Mouse (Mus musculus) right cerebral cortex, adult 2 months (tissue): ENCODE results near the gene Plekhm1.
"Not testable (repeated sequence)": the region's sequence is repeated elsewhere in the genome, so short reads cannot be mapped to it uniquely, and the experiment has no call there.

ENCODE experiments used
- DNase-seq, 2 experiments: peaks; one replicate each; pipeline ENCODE4 v3.0.0; 2021 to 2022; ENCODE audit warnings: low spot score in 2 of 2

Gene Plekhm1

GRCm38 (mm10) chr11:103411981-103412949 is at the start of gene Plekhm1:
TSS of gene Plekhm1 (minus strand) at chr11:103412687.
- peak; percentile 96 to 98 for DNase-seq

DNA sequence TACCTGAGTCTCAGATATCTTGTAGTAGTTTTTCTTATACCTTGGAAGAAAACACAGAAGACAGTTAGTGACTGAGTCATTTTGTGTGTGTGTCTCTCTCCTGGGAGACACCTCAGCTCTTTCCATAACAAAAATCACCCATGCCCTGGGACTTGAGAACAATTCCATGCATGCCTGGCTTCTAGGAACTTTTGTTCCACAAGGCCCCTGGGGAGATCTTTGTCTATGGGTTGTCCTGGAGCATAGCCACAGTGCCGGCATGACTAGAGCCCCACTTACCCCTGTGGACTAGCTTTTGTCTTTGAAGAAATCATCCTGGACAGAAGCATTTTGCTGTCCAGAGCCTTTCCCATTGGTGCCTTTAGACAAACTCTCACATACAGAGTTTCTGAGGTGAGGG is 38.6 kb upstream of the Plekhm1 start:
- not testable (repeated sequence) for DNase-seq

DNA sequence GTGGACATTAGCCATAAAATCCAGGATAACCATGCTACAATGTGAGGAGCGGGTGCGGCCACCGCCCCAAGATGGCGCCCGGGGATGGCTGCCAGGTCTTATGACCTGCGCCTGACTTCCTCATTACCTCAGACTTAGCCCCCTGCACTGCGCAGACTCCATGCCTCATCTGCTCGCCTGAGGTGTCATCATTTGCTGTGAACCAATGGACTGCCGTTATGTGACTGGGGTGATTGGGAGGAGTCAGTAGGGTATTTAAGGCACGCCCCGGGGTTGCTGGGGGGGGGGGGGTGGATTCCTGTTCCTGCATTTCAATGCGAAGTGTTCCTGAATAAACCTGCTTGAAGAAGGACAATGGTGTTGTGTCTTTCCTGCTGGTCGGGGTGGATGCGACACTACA is 37.2 kb upstream of the Plekhm1 start:
- DNase-seq: not testable (repeated sequence)

GRCm38 (mm10) chr11:103443678-103444077 is 31.2 kb upstream of the Plekhm1 start:
- DNase-seq: no peak

- no peak for DNase-seq
Observed at GRCm38 (mm10) chr11:103436282-103436681, 23.8 kb upstream of the Plekhm1 start.

- no peak for DNase-seq
Observed at GRCm38 (mm10) chr11:103425031-103425430, 12.5 kb upstream of the Plekhm1 start.

DNA sequence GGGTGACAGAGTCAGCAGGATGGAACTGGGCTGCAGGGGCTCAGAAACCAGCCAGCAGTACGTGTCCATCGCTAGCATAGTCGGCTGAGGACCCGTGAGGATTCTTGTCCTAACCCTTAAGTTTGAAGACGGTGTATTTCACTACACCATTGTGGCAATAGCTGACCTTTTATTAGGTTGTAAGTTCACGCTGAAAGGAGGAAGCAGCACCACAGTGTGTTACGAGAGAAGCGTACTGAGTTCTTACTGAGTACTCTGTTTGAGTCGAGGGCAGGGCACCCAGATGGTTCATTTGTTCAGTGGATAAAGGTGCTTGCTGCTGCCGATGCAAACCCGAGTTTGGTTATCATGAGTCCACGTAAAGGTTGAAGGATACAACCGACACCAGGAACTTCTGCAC is 7.2 kb upstream of the Plekhm1 start:
- no peak for DNase-seq

GRCm38 (mm10) chr11:103419226-103419625 is 6.7 kb upstream of the Plekhm1 start:
- DNase-seq: no peak

DNA sequence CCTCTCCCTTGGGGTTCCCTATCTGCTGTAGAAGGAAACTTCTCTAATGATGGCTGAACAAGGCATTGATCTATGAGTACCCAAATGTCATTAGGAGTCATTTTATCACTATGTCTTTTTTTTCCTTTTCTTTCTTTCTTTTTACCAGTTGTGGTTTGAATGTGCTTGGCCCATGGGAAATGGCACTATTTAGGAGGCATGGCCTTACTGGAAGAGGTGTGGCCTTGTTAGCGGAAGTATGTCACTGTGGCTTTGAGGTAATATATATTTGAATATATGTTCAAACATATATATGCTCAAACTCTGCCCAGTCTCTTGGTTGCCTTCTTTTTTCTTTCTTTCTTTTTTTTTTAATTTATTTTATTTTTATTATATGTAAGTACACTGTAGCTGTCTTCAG is 1.0 kb upstream of the Plekhm1 start:
- DNase-seq: no peak

GRCm38 (mm10) chr11:103412950-103413423 is 500 bp upstream of the Plekhm1 start:
- DNase-seq: no peak

GRCm38 (mm10) chr11:103411301-103411700 is 1.2 kb downstream of the Plekhm1 start:
- DNase-seq: no peak

- DNase-seq: no peak
Observed at GRCm38 (mm10) chr11:103408880-103409279, 3.6 kb downstream of the Plekhm1 start.

DNA sequence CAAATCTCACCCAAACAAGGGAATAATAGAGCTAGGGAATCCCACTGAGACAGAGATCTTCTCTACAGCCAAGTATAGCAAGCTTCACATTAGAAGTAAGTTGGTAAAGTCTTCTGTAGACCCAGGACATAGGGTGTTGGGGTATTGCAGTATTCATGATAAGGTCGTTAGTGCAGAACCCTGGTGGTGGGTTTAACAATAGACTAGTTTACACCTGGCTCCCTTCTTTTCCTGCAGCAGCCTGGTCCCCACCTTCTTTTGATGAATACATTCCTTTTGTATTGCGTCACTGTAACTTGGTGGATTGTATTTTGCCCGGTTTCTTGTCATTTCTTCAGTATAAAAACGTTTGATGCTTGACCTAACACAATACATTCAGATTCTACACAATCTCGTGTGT is 5.4 kb downstream of the Plekhm1 start:
- not testable (repeated sequence) for DNase-seq

GRCm38 (mm10) chr11:103406551-103406950 is 5.9 kb downstream of the Plekhm1 start:
- no peak for DNase-seq

DNA sequence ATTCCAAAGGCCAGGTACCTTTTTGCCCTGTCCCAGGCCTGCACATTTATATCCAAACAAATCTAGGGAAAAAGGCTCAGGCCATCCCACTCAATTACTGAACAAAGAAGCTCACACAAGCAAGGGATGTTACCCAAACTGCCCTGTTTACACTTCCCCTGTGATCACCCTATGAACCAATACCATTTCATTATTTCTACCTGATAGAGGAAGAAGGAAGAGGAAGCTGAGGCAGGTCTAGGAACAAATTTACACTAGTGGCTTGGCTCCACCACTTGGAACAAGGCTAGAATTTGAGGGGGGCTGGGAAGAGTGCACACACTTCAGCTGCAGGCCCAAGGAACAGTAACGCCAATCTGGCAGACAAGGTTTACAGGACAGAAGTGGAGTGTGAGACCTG is 6.7 kb downstream of the Plekhm1 start:
- DNase-seq: no peak

GRCm38 (mm10) chr11:103404618-103405017 is 7.9 kb downstream of the Plekhm1 start:
- DNase-seq: no peak

GRCm38 (mm10) chr11:103403776-103404175 is 8.7 kb downstream of the Plekhm1 start:
- DNase-seq: no peak

DNA sequence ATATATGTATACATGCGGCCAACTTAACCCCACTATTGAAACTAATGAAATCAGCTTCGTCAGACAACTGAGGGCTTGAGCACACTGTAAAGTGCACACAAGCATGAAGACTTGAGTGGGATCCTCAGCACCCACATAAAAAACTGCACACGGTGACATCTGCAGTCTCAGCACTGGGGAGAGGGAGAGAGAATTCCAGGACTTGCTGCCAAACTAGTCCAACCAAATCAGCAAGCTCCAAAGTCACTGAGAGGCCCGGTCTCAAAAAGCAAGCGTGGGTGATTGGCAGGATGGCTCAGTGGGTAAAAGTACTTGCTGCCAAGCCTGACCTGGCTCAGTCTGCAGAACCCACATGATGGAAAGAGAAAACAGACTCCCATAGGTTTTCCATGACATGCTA is 9.7 kb downstream of the Plekhm1 start:
- peak; percentile 16 to 27 for DNase-seq

DNA sequence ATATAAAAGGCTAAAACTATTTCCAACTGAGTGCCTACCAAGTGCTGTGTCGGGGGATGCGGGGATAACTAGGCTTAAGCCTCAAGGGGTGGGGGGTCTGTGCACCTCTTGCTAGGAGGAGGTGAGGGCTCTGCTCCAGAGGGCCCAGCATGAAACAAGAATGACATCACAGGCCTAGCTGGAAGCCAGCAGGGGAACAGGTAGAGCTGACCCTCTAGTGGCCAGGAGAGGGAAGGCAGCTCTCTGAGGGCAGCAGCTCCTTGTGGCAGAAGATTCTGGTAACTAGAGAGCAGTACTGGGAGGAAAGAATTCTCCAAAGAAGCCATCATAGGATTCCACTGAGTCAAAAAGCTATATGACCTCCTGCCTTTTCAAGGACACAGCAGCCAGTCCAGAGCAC is 10.3 kb downstream of the Plekhm1 start:
- DNase-seq: peak; percentile 50 to 57

DNA sequence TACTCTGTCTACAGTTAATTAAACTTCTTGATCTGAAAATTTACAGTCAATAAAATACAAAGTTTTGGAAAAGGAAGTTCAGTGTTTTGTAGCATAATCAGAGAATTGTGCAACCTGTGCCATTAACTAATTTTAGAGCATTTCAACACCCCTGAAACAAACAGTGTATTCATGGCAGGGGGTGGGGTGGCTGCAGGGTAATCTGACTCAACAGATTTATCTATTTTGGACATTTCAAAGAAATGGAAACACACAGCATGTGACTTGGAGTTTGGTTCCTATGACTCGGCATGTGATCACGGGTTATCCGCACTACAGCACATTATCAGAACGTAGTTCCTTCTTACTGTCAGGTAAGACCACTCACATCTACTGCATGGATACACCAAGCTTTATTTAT is 12.5 kb downstream of the Plekhm1 start:
- DNase-seq: no peak

- DNase-seq: no peak
Observed at GRCm38 (mm10) chr11:103399050-103399449, 13.4 kb downstream of the Plekhm1 start.

DNA sequence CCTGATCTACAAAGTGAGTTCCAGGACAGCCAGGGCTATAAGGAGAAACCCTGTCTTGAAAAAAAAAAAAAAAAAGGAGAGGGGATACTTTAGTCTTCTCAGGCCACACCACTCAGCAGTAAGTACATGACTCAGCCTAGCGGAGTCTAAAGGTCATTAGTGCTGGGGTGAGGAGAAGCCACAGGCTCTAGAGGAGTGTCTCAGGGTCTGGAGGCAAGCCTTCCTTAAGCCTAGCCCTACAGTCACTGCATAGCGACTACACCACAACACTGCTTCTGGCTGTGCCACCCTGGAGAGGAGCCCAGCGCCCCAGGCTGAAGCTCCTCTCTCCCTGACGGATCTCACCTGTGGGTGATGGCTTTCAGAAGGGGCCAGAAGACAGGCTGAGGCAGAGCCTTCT is 15.8 kb downstream of the Plekhm1 start:
- no peak for DNase-seq

DNA sequence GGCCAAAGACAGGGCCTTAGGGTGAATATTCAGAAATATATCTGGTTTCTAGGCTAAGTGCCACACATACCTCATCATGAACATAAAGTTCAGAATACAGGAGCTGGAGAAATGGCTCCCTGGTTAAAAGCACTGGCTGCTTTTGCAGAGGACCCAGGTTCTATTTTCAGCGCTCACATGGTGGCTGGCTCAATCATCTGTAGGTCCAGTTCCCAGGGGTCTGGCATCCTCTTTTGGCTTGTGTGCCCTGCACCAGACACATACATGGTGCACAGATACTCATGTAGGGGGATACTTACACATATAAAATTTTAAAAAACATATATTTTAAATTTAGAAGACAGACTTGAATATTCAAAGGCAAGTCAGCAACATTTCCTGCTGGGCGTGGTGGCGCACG is 16.3 kb downstream of the Plekhm1 start:
- no peak for DNase-seq
